ENCODE assay signal across 9 mouse cellular contexts in the genomic region with DNA sequence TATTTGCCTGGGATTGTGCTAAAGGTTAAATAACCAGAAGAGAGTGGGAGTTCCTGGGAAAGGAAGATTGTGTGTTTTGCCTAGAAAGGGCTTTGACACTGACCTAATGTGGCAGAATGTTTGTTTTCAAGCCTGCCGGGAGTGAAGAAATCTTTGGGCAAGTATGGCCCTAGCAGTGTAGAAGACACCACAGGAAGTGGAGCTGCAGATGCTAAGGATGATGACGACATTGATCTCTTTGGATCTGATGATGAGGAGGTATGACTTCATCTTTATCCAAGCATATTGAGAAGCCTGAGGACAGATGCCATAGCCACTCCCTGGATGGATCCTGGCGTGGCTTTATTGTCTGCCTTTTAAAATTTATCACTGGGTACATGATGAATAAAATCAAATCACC. TPM values are rescaled to one million over a fixed set of nuclear protein-coding genes. Genes with fewer than 3 reads are reported as not detected.
A peak's percentile ranks its signal among the peaks of the same experiment; 100 is the strongest.
DNase-seq lines count a peak whose midpoint lies in the region; ATAC-seq and TF ChIP-seq lines count a peak whose summit lies in the region.
"Had no signal": no experiment of that assay in that cellular context is flagged by ENCODE, and none has a peak within 500 bp of the region (broad histone marks: within the 10 kb centered on the region; RNA-seq: fewer than 3 reads in every experiment).

No protein-coding gene starts in this region.

- ATAC-seq in kidney, postnatal 0 days (replicated peaks; ENCODE audit: low FRiP score, low read depth): no peak
- no peak for ATAC-seq in embryonic facial prominence, embryonic 12.5 days (ENCODE audit: insufficient number of reproducible peaks, insufficient read depth, low FRiP score, low TSS enrichment)
- no peak for ATAC-seq in limb, embryonic 12.5 days (ENCODE audit: insufficient number of reproducible peaks, insufficient read depth, low FRiP score, low TSS enrichment, low read depth)
- ATAC-seq in neural tube, embryonic 15.5 days (ENCODE audit: low FRiP score): no peak

- no peaks in the 10 kb centered on the region for H3K27me3 ChIP-seq in kidney, postnatal 0 days (ENCODE audit: insufficient read depth, low read length)
- H3K27me3 ChIP-seq in embryonic facial prominence, embryonic 12.5 days: no peaks in the 10 kb centered on the region
- H3K27me3 ChIP-seq in limb, embryonic 12.5 days: no peaks in the 10 kb centered on the region
- H3K27me3 ChIP-seq in neural tube, embryonic 15.5 days (replicated peaks): no peaks in the 10 kb centered on the region

- no peak overlapping the region for H3K4me3 ChIP-seq in kidney, postnatal 0 days (replicated peaks; ENCODE audit: low read depth, low read length)
- H3K4me3 ChIP-seq in embryonic facial prominence, embryonic 12.5 days: peak overlapping the region; percentile 96; the same call in 1 of the 2 replicates
- H3K4me3 ChIP-seq in limb, embryonic 12.5 days (replicated peaks): peak overlapping the region; percentile 89
- peak overlapping the region; percentile 97 for H3K4me3 ChIP-seq in neural tube, embryonic 15.5 days (replicated peaks)

- peaks cover 13% of the 10 kb centered on the region; the same call in 1 of the 2 replicates for H3K36me3 ChIP-seq in kidney, postnatal 0 days (ENCODE audit: insufficient read depth, low read length)
- H3K36me3 ChIP-seq in embryonic facial prominence, embryonic 12.5 days: peaks cover 23% of the 10 kb centered on the region
- H3K36me3 ChIP-seq in limb, embryonic 12.5 days: peaks cover 25% of the 10 kb centered on the region
- peaks cover 17% of the 10 kb centered on the region for H3K36me3 ChIP-seq in neural tube, embryonic 15.5 days

- H3K9ac ChIP-seq in kidney, postnatal 0 days (ENCODE audit: low read depth, low read length): 0 out of 2 replicates have a peak overlapping the region, but pooled peaks have one; percentile 87
- H3K9ac ChIP-seq in embryonic facial prominence, embryonic 12.5 days: peak overlapping the region; percentile 85
- H3K9ac ChIP-seq in limb, embryonic 12.5 days (replicated peaks): no peak overlapping the region
- H3K9ac ChIP-seq in neural tube, embryonic 15.5 days (replicated peaks): peak overlapping the region; percentile 97; the same call in 1 of the 2 replicates

- H3K9me3 ChIP-seq in kidney, postnatal 0 days (replicated peaks; ENCODE audit: low read length): no peaks in the 10 kb centered on the region
- no peaks in the 10 kb centered on the region for H3K9me3 ChIP-seq in embryonic facial prominence, embryonic 12.5 days
- H3K9me3 ChIP-seq in limb, embryonic 12.5 days: no peaks in the 10 kb centered on the region
- H3K9me3 ChIP-seq in neural tube, embryonic 15.5 days (replicated peaks): no peaks in the 10 kb centered on the region

- H3K4me2 ChIP-seq in kidney, postnatal 0 days (ENCODE audit: low read length): peak overlapping the region; percentile 60
- peak overlapping the region; percentile 62 for H3K4me2 ChIP-seq in embryonic facial prominence, embryonic 12.5 days (replicated peaks)
- H3K4me2 ChIP-seq in limb, embryonic 12.5 days: peak overlapping the region; percentile 87
- peak overlapping the region; percentile 76 for H3K4me2 ChIP-seq in neural tube, embryonic 15.5 days

- no peak overlapping the region for H3K27ac ChIP-seq in kidney, postnatal 0 days
- no peak overlapping the region for H3K27ac ChIP-seq in embryonic facial prominence, embryonic 12.5 days
- H3K27ac ChIP-seq in limb, embryonic 12.5 days: no peak overlapping the region
- no peak overlapping the region for H3K27ac ChIP-seq in neural tube, embryonic 15.5 days (replicated peaks)

- DNase-seq in kidney, postnatal 0 days (ENCODE audit: low spot score): no peak
- DNase-seq in kidney, postnatal 10 days: no peak
- DNase-seq in right cerebral cortex, postnatal 25 days: no peak
- DNase-seq in gastrocnemius, postnatal 14 days: no peak
- DNase-seq in testis, postnatal 10 days (ENCODE audit: low spot score): no peak
- DNase-seq: gastrocnemius, postnatal 25 days had no signal

- TF ChIP-seq CTCF in kidney, postnatal 0 days (IDR thresholded peaks at IDR 0.05; ENCODE audit: low read depth): no peak

- WGBS in kidney, postnatal 0 days: 66% methylated on average over 3 of the region's 3 CpGs
- 69% methylated on average over 3 of the region's 3 CpGs for WGBS in embryonic facial prominence, embryonic 12.5 days
- 79% methylated on average over 3 of the region's 3 CpGs for WGBS in limb, embryonic 12.5 days
- 86% methylated on average over 3 of the region's 3 CpGs for WGBS in neural tube, embryonic 15.5 days

- intact Hi-C loops in gastrocnemius, postnatal 14 days (cut with DNase I; ENCODE audit: low total_unique reads): no loop called here

- H3K4me1 ChIP-seq in kidney, postnatal 0 days (replicated peaks; ENCODE audit: insufficient read depth, low read length): peaks cover 13% of the 10 kb centered on the region
- H3K4me1 ChIP-seq in embryonic facial prominence, embryonic 12.5 days: peaks cover 15% of the 10 kb centered on the region
- H3K4me1 ChIP-seq in limb, embryonic 12.5 days (replicated peaks): peaks cover 22% of the 10 kb centered on the region
- peaks cover 30% of the 10 kb centered on the region for H3K4me1 ChIP-seq in neural tube, embryonic 15.5 days

RNA-seq across cellular contexts. Expression of a gene that starts 1.7 kb away (rescaled TPM):
- 178 and 181 TPM in 2 replicates for polyA plus RNA-seq in kidney, postnatal 0 days (2015; fragmentation: Nextera tagmentation; extraction: Ambion mirVana)
- polyA plus RNA-seq in embryonic facial prominence, embryonic 12.5 days (2016; fragmentation: Nextera tagmentation; extraction: Ambion mirVana): 134 and 136 TPM in 2 replicates
- polyA plus RNA-seq in limb, embryonic 12.5 days (2016; fragmentation: Nextera tagmentation; extraction: Ambion mirVana): 139 and 141 TPM in 2 replicates
- polyA plus RNA-seq in neural tube, embryonic 15.5 days (2015; fragmentation: Nextera tagmentation; extraction: Ambion mirVana): 160 and 161 TPM in 2 replicates
- total RNA-seq in gastrocnemius, postnatal 14 days (2021): 100 to 1,000 TPM; 328 to 405 TPM

RNA-seq across cellular contexts. Expression of a gene that starts 1.7 kb away (rescaled TPM):
- 545 and 580 TPM in 2 replicates for polyA plus RNA-seq in kidney, postnatal 0 days (2015; fragmentation: Nextera tagmentation; extraction: Ambion mirVana)
- 505 and 511 TPM in 2 replicates for polyA plus RNA-seq in embryonic facial prominence, embryonic 12.5 days (2016; fragmentation: Nextera tagmentation; extraction: Ambion mirVana)
- 528 and 595 TPM in 2 replicates for polyA plus RNA-seq in limb, embryonic 12.5 days (2016; fragmentation: Nextera tagmentation; extraction: Ambion mirVana)
- polyA plus RNA-seq in neural tube, embryonic 15.5 days (2015; fragmentation: Nextera tagmentation; extraction: Ambion mirVana): 484 and 500 TPM in 2 replicates
- 100 to 1,000 TPM; 386 to 417 TPM for total RNA-seq in gastrocnemius, postnatal 14 days (2021)

RNA-seq across cellular contexts. Expression of a gene that starts 36.0 kb away (rescaled TPM):
- 0.15 and 0.17 TPM in 2 replicates for polyA plus RNA-seq in kidney, postnatal 0 days (2015; fragmentation: Nextera tagmentation; extraction: Ambion mirVana)
- 0.15 and 0.24 TPM in 2 replicates for polyA plus RNA-seq in embryonic facial prominence, embryonic 12.5 days (2016; fragmentation: Nextera tagmentation; extraction: Ambion mirVana)
- polyA plus RNA-seq in limb, embryonic 12.5 days (2016; fragmentation: Nextera tagmentation; extraction: Ambion mirVana): 0.20 TPM in 1 of 2 replicates, not detected in the other
- polyA plus RNA-seq in neural tube, embryonic 15.5 days (2015; fragmentation: Nextera tagmentation; extraction: Ambion mirVana): 0.54 and 0.78 TPM in 2 replicates
- total RNA-seq in gastrocnemius, postnatal 14 days (2021): under 1 TPM; 0.53 to 0.69 TPM
